Mouse (Mus musculus): ENCODE data around the gene Sox13. TPM values are rescaled to one million over a fixed set of nuclear protein-coding genes. Genes with fewer than 3 reads are reported as not detected.

The Sox13 gene
- 0.25 and 0.58 TPM in 2 replicates for total RNA-seq (2017)

DNA sequence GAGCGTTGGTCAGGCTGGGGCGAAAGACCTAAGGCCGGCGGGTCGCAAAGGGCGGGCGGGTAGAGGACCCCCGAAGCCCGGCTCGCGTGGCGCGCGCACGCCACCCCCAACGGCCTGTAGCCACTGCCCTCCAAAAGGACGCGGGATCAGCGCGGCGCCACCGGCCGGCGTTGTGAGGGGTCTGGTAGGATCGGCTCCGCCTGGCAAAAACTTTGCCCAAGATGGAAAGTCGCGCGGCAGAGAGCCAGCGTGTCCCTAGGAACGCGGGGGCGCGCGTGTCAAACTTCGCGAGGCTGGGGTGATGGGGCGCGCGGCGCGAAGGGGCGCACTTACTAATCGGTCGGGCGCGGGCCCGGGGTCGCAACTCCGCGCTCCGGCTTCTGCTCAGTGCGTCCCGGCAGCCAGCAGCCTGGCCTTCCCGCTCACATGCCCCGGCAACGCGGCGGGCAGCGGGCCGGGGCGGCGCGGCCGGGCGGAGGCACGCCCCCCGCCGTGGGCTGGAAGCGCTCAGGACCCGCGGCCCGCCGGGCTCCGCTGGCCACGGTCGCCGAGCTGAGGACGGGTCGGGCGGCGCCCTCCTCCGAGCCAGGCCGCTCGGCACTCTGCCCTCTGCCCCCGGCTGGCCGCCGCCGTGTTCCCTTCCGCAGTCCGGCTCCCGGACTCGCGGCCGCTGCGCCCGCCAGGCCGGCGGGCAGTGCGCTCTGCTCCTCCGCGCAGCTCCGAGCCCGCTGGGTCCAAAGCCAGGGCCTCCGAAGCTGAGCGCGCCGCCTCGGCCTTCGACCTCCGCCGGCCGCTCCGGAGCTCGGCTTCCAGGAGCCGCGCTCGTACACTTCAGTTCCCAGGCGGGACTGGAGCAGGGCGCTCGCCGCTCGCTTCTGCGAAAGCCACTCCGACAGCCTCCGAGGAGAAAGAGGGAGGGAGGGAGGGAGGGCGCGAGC, at the start of gene Sox13:
Sox13 (minus strand) TSS at position 835 of the 938 bp plus-strand sequence.
- ATAC-seq (ENCODE audit: extremely low read depth, insufficient number of reproducible peaks, low FRiP score, poor library complexity, severe bottlenecking): no peak

DNA sequence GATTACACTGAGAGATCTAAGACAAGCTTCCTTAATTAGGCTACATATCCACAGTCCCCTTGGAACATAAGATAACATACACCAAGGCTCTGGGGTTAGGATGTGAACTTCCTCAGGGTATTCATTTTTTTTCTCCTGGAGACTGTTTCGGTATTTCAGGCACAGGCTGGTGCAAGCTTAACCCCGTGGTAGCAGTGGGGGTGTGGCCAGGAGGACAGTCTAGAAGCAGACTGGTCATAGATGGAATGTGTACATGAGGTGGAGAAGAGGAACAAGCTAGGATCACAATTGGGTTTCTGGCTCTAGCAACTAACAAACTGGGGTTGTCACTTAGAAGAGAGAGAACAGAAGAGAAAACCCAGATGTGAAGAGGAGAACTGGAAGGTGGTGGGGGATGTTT, 47.4 kb upstream of the Sox13 start:
- no peak for ATAC-seq (ENCODE audit: extremely low read depth, insufficient number of reproducible peaks, low FRiP score, poor library complexity, severe bottlenecking)

DNA sequence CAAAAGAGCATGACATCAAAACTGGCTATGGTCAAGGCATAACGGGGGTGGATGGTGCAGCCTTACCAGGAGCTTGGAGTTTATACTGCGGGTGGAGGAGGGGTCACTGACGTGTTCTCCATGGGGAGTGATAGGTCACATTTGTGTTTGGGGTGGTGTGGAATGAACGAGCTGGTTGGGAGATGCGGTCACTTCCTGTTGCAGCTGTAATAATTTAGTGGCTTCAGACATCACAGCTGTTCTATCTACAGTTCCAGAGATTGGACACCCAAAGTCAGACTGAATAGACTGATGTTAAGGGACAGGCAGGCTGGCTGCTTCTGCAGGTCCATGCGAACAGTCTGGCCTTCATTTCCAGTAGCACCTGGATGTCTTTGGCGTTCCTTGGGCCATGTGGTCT, 46.9 kb upstream of the Sox13 start:
- ATAC-seq (ENCODE audit: extremely low read depth, insufficient number of reproducible peaks, low FRiP score, poor library complexity, severe bottlenecking): no peak

DNA sequence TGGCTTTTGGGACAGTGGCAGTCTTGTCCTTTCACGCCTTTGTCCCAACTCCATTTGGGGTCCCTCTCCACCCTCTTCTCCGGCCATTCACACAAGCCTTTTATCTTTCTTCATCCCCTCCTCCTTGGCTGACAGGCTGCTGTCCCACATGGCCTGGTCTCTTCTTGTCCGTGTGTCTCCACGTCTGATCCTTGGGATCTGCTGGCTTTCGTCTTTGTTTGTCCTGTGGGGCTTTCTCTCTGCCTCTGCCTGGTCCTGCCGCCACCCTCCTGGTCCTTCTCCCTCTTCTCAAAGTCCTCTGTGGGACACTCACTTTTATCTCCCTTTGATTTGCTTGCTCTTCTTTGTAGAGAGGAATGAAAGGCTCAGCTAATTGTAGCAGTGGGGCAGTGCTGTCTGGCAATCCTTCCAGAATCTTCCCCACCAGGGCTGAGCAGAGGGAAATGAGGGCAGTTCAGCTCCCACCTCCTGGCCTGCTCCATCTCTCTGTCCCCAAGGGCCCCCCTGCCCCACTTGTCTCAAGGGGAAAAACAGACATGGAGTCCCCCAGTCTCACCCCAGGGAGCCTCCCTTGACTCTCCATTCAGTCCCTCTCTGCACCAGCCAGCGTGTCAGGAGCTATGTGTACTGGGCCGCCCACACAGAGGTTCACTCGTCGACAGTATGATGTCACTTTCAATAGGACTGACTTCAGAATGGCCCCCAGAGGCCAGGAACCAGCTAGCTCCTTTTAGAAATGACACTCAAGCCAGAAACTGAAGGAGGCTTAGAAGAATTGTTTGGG, 46.3 kb upstream of the Sox13 start:
- no peak for ATAC-seq (ENCODE audit: extremely low read depth, insufficient number of reproducible peaks, low FRiP score, poor library complexity, severe bottlenecking)

DNA sequence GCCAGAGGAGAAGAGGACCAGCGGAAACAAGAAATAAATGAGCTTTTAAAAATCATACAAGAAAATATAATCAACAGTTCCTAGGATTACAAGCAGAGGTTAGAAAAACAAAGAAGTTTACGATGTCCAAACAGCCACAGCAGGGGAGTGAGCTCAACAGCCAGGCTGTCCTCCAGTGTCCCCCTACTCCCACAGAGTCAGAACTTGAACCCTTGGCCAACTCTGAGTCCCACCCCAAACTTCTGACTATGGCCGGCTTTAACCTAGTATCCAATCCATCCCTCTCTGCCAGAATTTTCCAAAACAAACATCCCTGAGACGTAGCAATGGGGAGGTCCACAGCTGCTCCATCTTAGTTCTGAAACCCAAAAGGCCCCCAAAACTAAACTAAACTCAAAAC, 45.0 kb upstream of the Sox13 start:
- ATAC-seq (ENCODE audit: extremely low read depth, insufficient number of reproducible peaks, low FRiP score, poor library complexity, severe bottlenecking): no peak

- ATAC-seq (ENCODE audit: extremely low read depth, insufficient number of reproducible peaks, low FRiP score, poor library complexity, severe bottlenecking): no peak
These were observed 44.6 kb upstream of the Sox13 start for GRCm38 (mm10) chr1:133468751-133469150.

GRCm38 (mm10) chr1:133467905-133468304, 43.7 kb upstream of the Sox13 start:
- no peak for ATAC-seq (ENCODE audit: extremely low read depth, insufficient number of reproducible peaks, low FRiP score, poor library complexity, severe bottlenecking)

- ATAC-seq (ENCODE audit: extremely low read depth, insufficient number of reproducible peaks, low FRiP score, poor library complexity, severe bottlenecking): no peak
These were observed 39.0 kb upstream of the Sox13 start for GRCm38 (mm10) chr1:133463138-133463537.

- ATAC-seq (ENCODE audit: extremely low read depth, insufficient number of reproducible peaks, low FRiP score, poor library complexity, severe bottlenecking): no peak
These were observed 36.8 kb upstream of the Sox13 start for GRCm38 (mm10) chr1:133460996-133461395.

DNA sequence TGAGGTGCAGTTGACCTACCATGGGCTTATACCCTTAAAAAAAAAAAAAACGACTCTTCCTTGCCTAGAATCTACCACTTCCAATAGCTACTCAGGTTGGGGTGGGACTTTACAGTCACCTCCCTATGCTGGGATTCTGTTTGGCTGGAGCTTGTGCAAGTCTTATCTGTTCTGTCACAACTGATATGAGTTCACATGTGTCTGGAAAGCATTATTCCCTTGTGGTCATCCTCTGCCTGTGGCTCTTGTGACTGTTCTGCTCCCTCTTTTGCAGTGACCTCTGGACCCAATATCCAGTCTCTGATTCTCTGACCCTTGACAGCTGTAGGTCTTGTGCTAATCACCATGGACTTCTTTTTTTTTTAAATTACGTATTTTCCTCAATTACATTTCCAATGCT, 31.9 kb upstream of the Sox13 start:
- ATAC-seq (ENCODE audit: extremely low read depth, insufficient number of reproducible peaks, low FRiP score, poor library complexity, severe bottlenecking): no peak

GRCm38 (mm10) chr1:133452564-133453165, 28.5 kb upstream of the Sox13 start:
- no peak for ATAC-seq (ENCODE audit: extremely low read depth, insufficient number of reproducible peaks, low FRiP score, poor library complexity, severe bottlenecking)

DNA sequence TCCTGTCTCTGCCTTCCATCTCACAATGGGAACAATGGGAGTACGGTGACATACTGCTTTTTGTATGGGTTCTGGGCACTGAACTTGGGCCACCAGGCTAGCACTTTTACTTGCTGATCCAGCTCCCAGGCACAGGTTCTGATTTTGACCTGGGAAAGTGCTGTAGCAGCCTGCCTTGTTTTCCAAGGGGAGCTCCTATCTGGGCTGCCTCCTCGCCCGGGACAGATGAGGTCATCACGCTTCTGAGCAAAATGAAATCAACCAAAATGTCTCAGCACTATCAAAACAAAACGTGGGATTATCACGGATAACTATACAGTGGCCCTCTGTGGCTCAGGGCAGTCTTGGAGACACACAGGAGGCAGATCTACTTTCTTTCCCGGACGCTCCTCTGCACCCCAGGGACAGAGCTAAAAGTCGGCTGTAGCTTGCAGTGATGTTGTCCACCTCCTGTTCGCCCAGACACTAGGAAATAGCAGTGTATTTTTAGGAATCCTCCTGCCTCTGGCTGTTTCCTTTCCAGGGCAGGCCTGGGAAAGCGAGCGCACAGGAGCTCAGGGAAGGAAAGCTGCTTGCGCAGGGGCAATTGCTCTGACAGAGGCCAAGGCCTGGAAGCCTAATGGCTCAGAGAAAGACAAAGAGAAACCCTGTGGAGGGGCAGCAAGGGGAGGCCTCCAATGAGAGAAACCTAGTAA, 27.8 kb upstream of the Sox13 start:
- no peak for ATAC-seq (ENCODE audit: extremely low read depth, insufficient number of reproducible peaks, low FRiP score, poor library complexity, severe bottlenecking)

GRCm38 (mm10) chr1:133451025-133451424, 26.8 kb upstream of the Sox13 start:
- no peak for ATAC-seq (ENCODE audit: extremely low read depth, insufficient number of reproducible peaks, low FRiP score, poor library complexity, severe bottlenecking)

DNA sequence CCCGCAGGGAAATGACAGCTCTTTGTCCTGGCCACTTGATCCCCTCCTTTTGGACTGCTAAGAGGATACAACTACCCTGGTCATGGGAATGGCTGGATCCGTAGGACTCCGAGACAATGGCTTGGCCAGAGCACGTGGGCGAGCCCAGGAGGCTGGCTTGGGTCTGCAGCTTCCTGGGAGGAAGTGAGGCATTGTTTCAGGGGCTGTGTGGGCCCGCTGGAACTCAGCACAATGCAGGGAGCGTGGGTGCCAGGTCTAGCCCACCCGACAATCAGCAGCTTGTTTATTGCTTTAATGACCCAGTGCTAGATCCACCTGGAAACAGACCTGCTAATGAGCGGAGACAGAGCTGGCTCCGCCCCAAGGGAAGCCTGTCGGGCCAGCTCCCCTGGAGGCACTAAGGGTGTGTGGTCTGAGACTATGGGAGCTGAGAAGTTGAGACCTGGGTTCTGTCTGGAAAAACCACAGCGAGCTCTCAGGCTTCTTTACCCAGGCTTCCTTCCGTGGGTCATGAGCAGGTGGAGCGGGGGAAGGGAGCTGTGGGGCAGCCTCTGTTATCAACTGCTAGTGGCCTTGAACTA, 24.3 kb upstream of the Sox13 start:
- no peak for ATAC-seq (ENCODE audit: extremely low read depth, insufficient number of reproducible peaks, low FRiP score, poor library complexity, severe bottlenecking)

GRCm38 (mm10) chr1:133446291-133446690, 22.1 kb upstream of the Sox13 start:
- ATAC-seq (ENCODE audit: extremely low read depth, insufficient number of reproducible peaks, low FRiP score, poor library complexity, severe bottlenecking): no peak

- no peak for ATAC-seq (ENCODE audit: extremely low read depth, insufficient number of reproducible peaks, low FRiP score, poor library complexity, severe bottlenecking)
These were observed 20.1 kb upstream of the Sox13 start for GRCm38 (mm10) chr1:133444315-133444714.

- ATAC-seq (ENCODE audit: extremely low read depth, insufficient number of reproducible peaks, low FRiP score, poor library complexity, severe bottlenecking): no peak
These were observed 13.9 kb upstream of the Sox13 start for GRCm38 (mm10) chr1:133437916-133438683.

- no peak for ATAC-seq (ENCODE audit: extremely low read depth, insufficient number of reproducible peaks, low FRiP score, poor library complexity, severe bottlenecking)
These were observed 10.6 kb upstream of the Sox13 start for GRCm38 (mm10) chr1:133434756-133435112.
